Mouse (Mus musculus): ENCODE results near the gene Hspa5.
A peak's percentile ranks its signal among the peaks of the same experiment; 100 is the strongest.
"Not testable (repeated sequence)": the region's sequence is repeated elsewhere in the genome, so short reads cannot be mapped to it uniquely, and the experiment has no call there.

Gene Hspa5

GRCm38 (mm10) chr2:34770951-34771350 is 819 bp upstream of the Hspa5 start:
- DNase-seq (ENCODE audit: low spot score in 2 of 2), result no peak

GRCm38 (mm10) chr2:34772252-34773235 is 774 bp downstream of the Hspa5 start:
- no peak for DNase-seq (ENCODE audit: low spot score in 2 of 2)

GRCm38 (mm10) chr2:34773673-34774072 is 1.9 kb downstream of the Hspa5 start:
- no peak for DNase-seq (ENCODE audit: low spot score in 2 of 2)

GRCm38 (mm10) chr2:34774493-34774892 is 2.7 kb downstream of the Hspa5 start:
- DNase-seq (ENCODE audit: low spot score in 2 of 2), result no peak

GRCm38 (mm10) chr2:34777237-34777868 is 5.6 kb downstream of the Hspa5 start:
- no peak for DNase-seq (ENCODE audit: low spot score in 2 of 2)

GRCm38 (mm10) chr2:34783064-34784020 is 11.6 kb downstream of the Hspa5 start:
- DNase-seq (ENCODE audit: low spot score in 2 of 2), result no peak

GRCm38 (mm10) chr2:34784085-34784484 is 12.3 kb downstream of the Hspa5 start:
- DNase-seq (ENCODE audit: low spot score in 2 of 2), result peak in 1 of 2 experiments; percentile 43

- DNase-seq (ENCODE audit: low spot score in 2 of 2), result no peak
These were observed 18.5 kb downstream of the Hspa5 start for GRCm38 (mm10) chr2:34790282-34790681.

GRCm38 (mm10) chr2:34792543-34792942 is 20.8 kb downstream of the Hspa5 start:
- DNase-seq (ENCODE audit: low spot score in 2 of 2), result not testable (repeated sequence)

GRCm38 (mm10) chr2:34794511-34794910 is 22.7 kb downstream of the Hspa5 start:
- no peak for DNase-seq (ENCODE audit: low spot score in 2 of 2)

- no peak for DNase-seq (ENCODE audit: low spot score in 2 of 2)
These were observed 23.7 kb downstream of the Hspa5 start for GRCm38 (mm10) chr2:34795426-34795825.

- peak in 1 of 2 experiments; percentile 68 for DNase-seq (ENCODE audit: low spot score in 2 of 2)
These were observed 27.8 kb downstream of the Hspa5 start, which contains the start of gene Rabepk for GRCm38 (mm10) chr2:34799357-34800256. TSS of gene Rabepk (minus strand) at chr2:34799912.

GRCm38 (mm10) chr2:34800371-34800770 is 28.6 kb downstream of the Hspa5 start:
- DNase-seq (ENCODE audit: low spot score in 2 of 2), result no peak

- DNase-seq (ENCODE audit: low spot score in 2 of 2), result peak; percentile 95 to 98
These were observed 30.0 kb downstream of the Hspa5 start for GRCm38 (mm10) chr2:34801516-34802482.

GRCm38 (mm10) chr2:34802565-34803245 is 30.9 kb downstream of the Hspa5 start:
- peak in 1 of 2 experiments; percentile 38 for DNase-seq (ENCODE audit: low spot score in 2 of 2)

- no peak for DNase-seq (ENCODE audit: low spot score in 2 of 2)
These were observed 32.0 kb downstream of the Hspa5 start for GRCm38 (mm10) chr2:34803746-34804145.

- DNase-seq (ENCODE audit: low spot score in 2 of 2), result no peak
These were observed 32.4 kb downstream of the Hspa5 start for GRCm38 (mm10) chr2:34804172-34804571.

- no peak for DNase-seq (ENCODE audit: low spot score in 2 of 2)
These were observed 33.0 kb downstream of the Hspa5 start for GRCm38 (mm10) chr2:34804815-34805214.

All from left cerebral cortex, adult 9 months (tissue).